17 mouse cellular contexts compared by ENCODE assay signal in the genomic region with DNA sequence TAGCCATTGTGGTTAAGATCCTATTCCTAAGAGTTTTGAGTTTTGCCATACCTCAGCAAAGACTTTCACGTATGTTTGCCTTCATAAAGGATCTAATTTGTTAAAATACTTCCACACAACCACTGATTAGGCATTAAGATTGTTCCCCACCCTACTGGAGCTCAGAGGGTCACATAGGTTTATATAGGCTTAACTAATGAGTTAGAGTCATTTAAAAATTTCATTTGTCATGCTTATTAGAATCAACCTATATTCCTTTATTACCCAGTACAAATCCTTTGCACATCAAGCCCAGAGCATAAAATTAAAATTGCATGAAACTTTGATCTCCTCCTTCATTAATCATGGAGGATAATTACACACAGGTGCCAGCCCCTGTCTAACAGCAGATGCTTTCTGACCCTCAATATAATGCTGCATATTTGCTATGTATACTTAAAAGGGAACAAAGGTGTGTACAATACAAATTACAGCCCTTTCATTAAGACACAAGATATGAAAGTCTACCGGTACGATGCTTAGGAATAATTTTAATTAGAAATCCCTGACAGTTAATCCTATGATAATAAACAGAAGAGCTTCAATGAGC.
"Had no signal": no experiment of that assay in that cellular context is flagged by ENCODE, and none has a peak within 500 bp of the region (broad histone marks: within the 10 kb centered on the region; RNA-seq: fewer than 3 reads in every experiment).

No protein-coding gene starts in this region.

- H3K4me3 ChIP-seq: limb, embryonic 10.5 days; limb, embryonic 13.5 days; liver, embryonic 12.5 days; liver, embryonic 15.5 days; lung, embryonic 15.5 days; megakaryocyte, embryonic 14.5 days; midbrain, embryonic 12.5 days had no signal

- ATAC-seq: liver, embryonic 12.5 days had no signal

- H3K9ac ChIP-seq: limb, embryonic 13.5 days; liver, embryonic 12.5 days; liver, embryonic 15.5 days; lung, embryonic 15.5 days; midbrain, embryonic 12.5 days had no signal

- H3K4me2 ChIP-seq: limb, embryonic 13.5 days; liver, embryonic 12.5 days; liver, embryonic 15.5 days; lung, embryonic 15.5 days; midbrain, embryonic 12.5 days had no signal

- H3K27me3 ChIP-seq: limb, embryonic 13.5 days; liver, embryonic 12.5 days; liver, embryonic 15.5 days; lung, embryonic 15.5 days; megakaryocyte, embryonic 14.5 days; midbrain, embryonic 12.5 days had no signal

- H3K9me3 ChIP-seq: limb, embryonic 10.5 days; limb, embryonic 13.5 days; liver, embryonic 12.5 days; liver, embryonic 15.5 days; lung, embryonic 15.5 days; megakaryocyte, embryonic 14.5 days; midbrain, embryonic 12.5 days had no signal

- H3K36me3 ChIP-seq: limb, embryonic 10.5 days; limb, embryonic 13.5 days; liver, embryonic 12.5 days; liver, embryonic 15.5 days; lung, embryonic 15.5 days; midbrain, embryonic 12.5 days had no signal

- H3K27ac ChIP-seq: limb, embryonic 10.5 days; limb, embryonic 13.5 days; liver, embryonic 12.5 days; liver, embryonic 15.5 days; lung, embryonic 15.5 days; midbrain, embryonic 12.5 days had no signal

- H3K4me1 ChIP-seq: limb, embryonic 10.5 days; limb, embryonic 13.5 days; liver, embryonic 12.5 days; liver, embryonic 15.5 days; lung, embryonic 15.5 days; megakaryocyte, embryonic 14.5 days; midbrain, embryonic 12.5 days had no signal

- DNase-seq: kidney, adult 18-20 months; kidney, adult 9 months; kidney, postnatal 14 days; kidney, postnatal 4 days; liver; lung, adult 18-20 months; lung, postnatal 10 days; lung, postnatal 36 days; thymus, adult 18-20 months; thymus, postnatal 36 days had no signal
